Mouse (Mus musculus): Measurements from ENCODE around the gene Serpinb9c. TPM values are rescaled to one million over a fixed set of nuclear protein-coding genes. Genes with fewer than 3 reads are reported as not detected.

The Serpinb9c gene
- total RNA-seq (2023), result not detected

DNA sequence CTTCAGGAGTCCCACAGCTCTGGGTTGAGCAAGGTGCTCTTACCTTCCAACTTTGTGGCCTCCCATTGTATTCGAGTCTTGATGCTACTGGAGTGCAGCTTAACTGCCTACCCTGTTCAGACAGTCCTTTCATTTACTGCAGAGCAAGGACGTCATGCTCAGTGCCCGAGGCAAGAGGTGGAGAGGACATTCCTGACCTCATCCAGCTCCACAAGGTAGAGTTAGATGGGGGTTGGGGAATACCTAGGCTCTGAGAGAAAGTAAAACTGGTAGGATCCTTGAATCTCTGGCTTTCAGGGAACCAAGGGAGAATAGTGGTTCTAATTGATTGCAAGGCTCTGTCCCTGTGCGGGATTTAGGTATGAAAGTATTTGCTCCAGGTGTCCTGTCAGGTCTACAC, at the start of gene Serpinb9c:
Gene Serpinb9c, minus strand, starts transcription at position 101 of the 400 bp plus-strand sequence.

DNA sequence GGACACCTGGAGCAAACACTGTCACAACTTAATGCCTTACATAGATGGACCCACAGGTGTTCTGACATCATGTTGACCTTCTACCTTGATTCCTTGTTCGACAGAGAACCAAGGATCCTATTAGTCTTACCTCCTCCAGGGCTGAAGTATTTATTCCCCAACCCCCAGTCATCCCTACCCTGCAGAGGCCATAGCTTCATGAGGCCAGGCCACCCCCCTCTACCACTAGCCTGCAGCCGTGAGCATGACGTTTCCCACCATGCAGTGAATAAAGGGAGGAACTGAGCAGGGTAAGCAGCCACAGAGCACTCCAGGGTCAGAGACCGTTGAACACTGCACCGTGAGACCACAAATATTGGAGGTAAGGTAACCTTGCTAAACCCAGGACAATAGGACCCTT, 33.1 kb upstream of the Serpinb9c start, which contains the start of gene Serpinb9d:
Gene Serpinb9d, plus strand, starts transcription at position 301 of the 400 bp plus-strand sequence.

Other genes with a start within 250 kb of the Serpinb9c start
- under 1 TPM; 0.42 to 0.49 TPM for gene Serpinb6b, start 194.5 kb downstream of the Serpinb9c start, total RNA-seq (2023)
- under 1 TPM; 0.42 to 0.67 TPM for gene Serpinb9, start 156.5 kb downstream of the Serpinb9c start, total RNA-seq (2023)
- not detected for gene Serpinb9b, start 132.3 kb downstream of the Serpinb9c start, total RNA-seq (2023)
- gene Serpinb1b, start 81.2 kb downstream of the Serpinb9c start, total RNA-seq (2023), result not detected
- not detected for gene Serpinb9d, start 33.2 kb upstream of the Serpinb9c start, total RNA-seq (2023)
- gene Serpinb9e, start 89.9 kb upstream of the Serpinb9c start, total RNA-seq (2023), result not detected
- not detected for gene Serpinb9f, start 164.3 kb upstream of the Serpinb9c start, total RNA-seq (2023)
- not detected for gene Gm11397, start 236.0 kb upstream of the Serpinb9c start, total RNA-seq (2023)